Mouse (Mus musculus): ENCODE measurements around the gene E130114P18Rik. TPM values are rescaled to one million over a fixed set of nuclear protein-coding genes. Genes with fewer than 3 reads are reported as not detected.

E130114P18Rik gene
- polyA plus RNA-seq, 1 experiment from 2014 or later: 11.6 TPM

GRCm38 (mm10) chr4:97581314-97582063, 196.4 kb downstream of the E130114P18Rik start:
- Histone ChIP-seq H3K36me3 (ENCODE audit: control insufficient read depth, insufficient read depth, low read length) (no peaks in the 10 kb centered on the region), H3K27ac (ENCODE audit: low read length) (peak overlapping the region; percentile 65), H3K9ac (ENCODE audit: low read depth, low read length) (no peak overlapping the region), H3K4me2 (ENCODE audit: low read length) (peak overlapping the region; percentile 42), H3K27me3 (ENCODE audit: control insufficient read depth, insufficient read depth, low read depth, low read length) (no peaks in the 10 kb centered on the region), H3K4me3 (ENCODE audit: low read depth, low read length) (peak overlapping the region; percentile 21), H3K4me1 (ENCODE audit: control insufficient read depth, insufficient read depth, low read length) (peaks cover 5% of the 10 kb centered on the region), H3K9me3 (replicated peaks; ENCODE audit: control insufficient read depth, low read length, poor library complexity, severe bottlenecking) (no peaks in the 10 kb centered on the region)
- ATAC-seq: 0 out of 2 replicates have a peak, but pooled peaks have one; percentile 11
- 29% methylated on average over 12 of the region's 12 CpGs for WGBS

- Histone ChIP-seq H3K4me2 (ENCODE audit: low read length) (no peak overlapping the region), H3K36me3 (ENCODE audit: control insufficient read depth, insufficient read depth, low read length) (no peaks in the 10 kb centered on the region), H3K27me3 (ENCODE audit: control insufficient read depth, insufficient read depth, low read depth, low read length) (no peaks in the 10 kb centered on the region), H3K4me3 (ENCODE audit: low read depth, low read length) (no peak overlapping the region), H3K9me3 (replicated peaks; ENCODE audit: control insufficient read depth, low read length, poor library complexity, severe bottlenecking) (no peaks in the 10 kb centered on the region), H3K9ac (ENCODE audit: low read depth, low read length) (no peak overlapping the region), H3K27ac (ENCODE audit: low read length) (no peak overlapping the region), H3K4me1 (ENCODE audit: control insufficient read depth, insufficient read depth, low read length) (peaks cover 5% of the 10 kb centered on the region)
- no peak for ATAC-seq
- 72% methylated on average over 7 of the region's 7 CpGs for WGBS
These were observed 197.0 kb downstream of the E130114P18Rik start for GRCm38 (mm10) chr4:97580906-97581305.

GRCm38 (mm10) chr4:97578571-97579165, 199.2 kb downstream of the E130114P18Rik start:
- peaks cover 5% of the 10 kb centered on the region for H3K4me1 ChIP-seq (ENCODE audit: control insufficient read depth, insufficient read depth, low read length)
- no peak for ATAC-seq
- no peaks in the 10 kb centered on the region for H3K9me3 ChIP-seq (replicated peaks; ENCODE audit: control insufficient read depth, low read length, poor library complexity, severe bottlenecking)
- no peak overlapping the region for H3K27ac ChIP-seq (ENCODE audit: low read length)
- H3K36me3 ChIP-seq (ENCODE audit: control insufficient read depth, insufficient read depth, low read length): no peaks in the 10 kb centered on the region
- no peak overlapping the region for H3K4me3 ChIP-seq (ENCODE audit: low read depth, low read length)
- H3K27me3 ChIP-seq (ENCODE audit: control insufficient read depth, insufficient read depth, low read depth, low read length): no peaks in the 10 kb centered on the region
- 70% methylated on average over 9 of the region's 9 CpGs for WGBS
- H3K9ac ChIP-seq (ENCODE audit: low read depth, low read length): no peak overlapping the region
- H3K4me2 ChIP-seq (ENCODE audit: low read length): no peak overlapping the region

GRCm38 (mm10) chr4:97577431-97577830, 200.4 kb downstream of the E130114P18Rik start:
- Histone ChIP-seq H3K27ac (ENCODE audit: low read length) (no peak overlapping the region), H3K9ac (ENCODE audit: low read depth, low read length) (no peak overlapping the region), H3K4me2 (ENCODE audit: low read length) (no peak overlapping the region), H3K4me3 (ENCODE audit: low read depth, low read length) (no peak overlapping the region), H3K27me3 (ENCODE audit: control insufficient read depth, insufficient read depth, low read depth, low read length) (no peaks in the 10 kb centered on the region), H3K9me3 (replicated peaks; ENCODE audit: control insufficient read depth, low read length, poor library complexity, severe bottlenecking) (no peaks in the 10 kb centered on the region), H3K4me1 (ENCODE audit: control insufficient read depth, insufficient read depth, low read length) (peaks cover 3% of the 10 kb centered on the region; the same call in 1 of the 2 replicates), H3K36me3 (ENCODE audit: control insufficient read depth, insufficient read depth, low read length) (no peaks in the 10 kb centered on the region)
- 73% methylated on average over 5 of the region's 5 CpGs for WGBS
- no peak for ATAC-seq

- H3K4me3 ChIP-seq (ENCODE audit: low read depth, low read length): no peak overlapping the region
- H3K27ac ChIP-seq (ENCODE audit: low read length): no peak overlapping the region
- H3K4me2 ChIP-seq (ENCODE audit: low read length): no peak overlapping the region
- no peaks in the 10 kb centered on the region for H3K27me3 ChIP-seq (ENCODE audit: control insufficient read depth, insufficient read depth, low read depth, low read length)
- no peak overlapping the region for H3K9ac ChIP-seq (ENCODE audit: low read depth, low read length)
- no peaks in the 10 kb centered on the region for H3K9me3 ChIP-seq (replicated peaks; ENCODE audit: control insufficient read depth, low read length, poor library complexity, severe bottlenecking)
- WGBS: 20% methylated on average over 5 of the region's 5 CpGs
- peaks cover 3% of the 10 kb centered on the region; the same call in 1 of the 2 replicates for H3K4me1 ChIP-seq (ENCODE audit: control insufficient read depth, insufficient read depth, low read length)
- no peaks in the 10 kb centered on the region for H3K36me3 ChIP-seq (ENCODE audit: control insufficient read depth, insufficient read depth, low read length)
- peak; percentile 58 for ATAC-seq
These were observed 202.4 kb downstream of the E130114P18Rik start for GRCm38 (mm10) chr4:97575447-97575846.

- no peak for ATAC-seq
- 89% methylated on average over 3 of the region's 3 CpGs for WGBS
- Histone ChIP-seq H3K9ac (ENCODE audit: low read depth, low read length) (no peak overlapping the region), H3K4me2 (ENCODE audit: low read length) (no peak overlapping the region), H3K27me3 (ENCODE audit: control insufficient read depth, insufficient read depth, low read depth, low read length) (no peaks in the 10 kb centered on the region), H3K27ac (ENCODE audit: low read length) (no peak overlapping the region), H3K4me1 (ENCODE audit: control insufficient read depth, insufficient read depth, low read length) (no peaks in the 10 kb centered on the region), H3K9me3 (replicated peaks; ENCODE audit: control insufficient read depth, low read length, poor library complexity, severe bottlenecking) (no peaks in the 10 kb centered on the region), H3K36me3 (ENCODE audit: control insufficient read depth, insufficient read depth, low read length) (no peaks in the 10 kb centered on the region), H3K4me3 (ENCODE audit: low read depth, low read length) (no peak overlapping the region)
These were observed 208.6 kb downstream of the E130114P18Rik start for GRCm38 (mm10) chr4:97569320-97569719.

GRCm38 (mm10) chr4:97564656-97565055, 213.2 kb downstream of the E130114P18Rik start:
- 28% methylated on average over 4 of the region's 4 CpGs for WGBS
- no peaks in the 10 kb centered on the region for H3K36me3 ChIP-seq (ENCODE audit: control insufficient read depth, insufficient read depth, low read length)
- no peak overlapping the region for H3K9ac ChIP-seq (ENCODE audit: low read depth, low read length)
- no peak overlapping the region for H3K4me3 ChIP-seq (ENCODE audit: low read depth, low read length)
- no peaks in the 10 kb centered on the region for H3K27me3 ChIP-seq (ENCODE audit: control insufficient read depth, insufficient read depth, low read depth, low read length)
- H3K4me2 ChIP-seq (ENCODE audit: low read length): no peak overlapping the region
- no peaks in the 10 kb centered on the region for H3K4me1 ChIP-seq (ENCODE audit: control insufficient read depth, insufficient read depth, low read length)
- H3K27ac ChIP-seq (ENCODE audit: low read length): no peak overlapping the region
- ATAC-seq: no peak
- H3K9me3 ChIP-seq (replicated peaks; ENCODE audit: control insufficient read depth, low read length, poor library complexity, severe bottlenecking): no peaks in the 10 kb centered on the region

- no peaks in the 10 kb centered on the region for H3K27me3 ChIP-seq (ENCODE audit: control insufficient read depth, insufficient read depth, low read depth, low read length)
- no peak overlapping the region for H3K4me3 ChIP-seq (ENCODE audit: low read depth, low read length)
- H3K27ac ChIP-seq (ENCODE audit: low read length): no peak overlapping the region
- no peak overlapping the region for H3K9ac ChIP-seq (ENCODE audit: low read depth, low read length)
- no peaks in the 10 kb centered on the region for H3K9me3 ChIP-seq (replicated peaks; ENCODE audit: control insufficient read depth, low read length, poor library complexity, severe bottlenecking)
- 77% methylated on average over 6 of the region's 6 CpGs for WGBS
- no peak for ATAC-seq
- H3K36me3 ChIP-seq (ENCODE audit: control insufficient read depth, insufficient read depth, low read length): no peaks in the 10 kb centered on the region
- no peaks in the 10 kb centered on the region for H3K4me1 ChIP-seq (ENCODE audit: control insufficient read depth, insufficient read depth, low read length)
- H3K4me2 ChIP-seq (ENCODE audit: low read length): no peak overlapping the region
These were observed 213.7 kb downstream of the E130114P18Rik start for GRCm38 (mm10) chr4:97564199-97564598.

- Histone ChIP-seq H3K4me1 (ENCODE audit: control insufficient read depth, insufficient read depth, low read length) (no peaks in the 10 kb centered on the region), H3K4me2 (ENCODE audit: low read length) (no peak overlapping the region)
- 53% methylated on average over 2 of the region's 2 CpGs for WGBS
These were observed 220.3 kb downstream of the E130114P18Rik start for GRCm38 (mm10) chr4:97557585-97557984.

More at GRCm38 (mm10) chr4:97557585-97557984, 220.3 kb downstream of the E130114P18Rik start:
- Histone ChIP-seq H3K4me3 (ENCODE audit: low read depth, low read length) (no peak overlapping the region), H3K27ac (ENCODE audit: low read length) (no peak overlapping the region), H3K27me3 (ENCODE audit: control insufficient read depth, insufficient read depth, low read depth, low read length) (no peaks in the 10 kb centered on the region), H3K9me3 (replicated peaks; ENCODE audit: control insufficient read depth, low read length, poor library complexity, severe bottlenecking) (no peaks in the 10 kb centered on the region), H3K36me3 (ENCODE audit: control insufficient read depth, insufficient read depth, low read length) (no peaks in the 10 kb centered on the region), H3K9ac (ENCODE audit: low read depth, low read length) (no peak overlapping the region)
- ATAC-seq: 0 out of 2 replicates have a peak, but pooled peaks have one; percentile 54

All from midbrain, embryonic 16.5 days (tissue).